Mouse (Mus musculus) liver, embryonic 15.5 days (tissue): ENCODE measurements at regions not wholly inside any gene's neighbourhood (a gene's known extent, or its start where the extent isn't known, plus 50 kb on each side); places are given as distances from the start of the nearest gene placed in this dataset.

Experiments
- ATAC-seq: fragments of 200-750 bp; cut with Nextera tagmentation; 2 replicates; pipeline ENCODE4 v1.8.0; 2017; ENCODE audit warnings: moderate number of reproducible peaks, mild to moderate bottlenecking, moderate library complexity; ENCODE audit not compliant: insufficient read depth
- H3K27ac ChIP-seq: fragments of 300-500 bp; sonication (generic); replicated peaks from 2 replicates; pipeline ENCODE4 v1.5.1; 2015; ENCODE audit warnings: mild to moderate bottlenecking, inconsistent platforms
- H3K27me3 ChIP-seq: fragments of 300-500 bp; sonication (generic); 2 replicates; pipeline ENCODE4 v1.6.1; 2015; ENCODE audit warnings: mild to moderate bottlenecking, inconsistent platforms
- H3K36me3 ChIP-seq: fragments of 300-500 bp; sonication (generic); replicated peaks from 2 replicates; pipeline ENCODE4 v1.6.1; 2015; ENCODE audit warnings: moderate library complexity, mild to moderate bottlenecking, inconsistent platforms
- H3K4me1 ChIP-seq: fragments of 300-500 bp; sonication (generic); replicated peaks from 2 replicates; pipeline ENCODE4 v1.6.1; 2015; ENCODE audit warnings: inconsistent platforms
- H3K4me2 ChIP-seq: fragments of 300-500 bp; sonication (generic); 2 replicates; pipeline ENCODE4 v1.6.1; 2015; ENCODE audit warnings: moderate library complexity, mild to moderate bottlenecking, inconsistent platforms
- H3K4me3 ChIP-seq: fragments of 300-500 bp; sonication (generic); replicated peaks from 2 replicates; pipeline ENCODE4 v1.5.1; 2015; ENCODE audit warnings: mild to moderate bottlenecking, inconsistent platforms
- H3K9ac ChIP-seq: fragments of 300-500 bp; sonication (generic); 2 replicates; pipeline ENCODE4 v1.6.1; 2015; ENCODE audit warnings: moderate library complexity, mild to moderate bottlenecking, inconsistent platforms
- H3K9me3 ChIP-seq: fragments of 300-500 bp; sonication (generic); replicated peaks from 2 replicates; pipeline ENCODE4 v1.6.1; 2016; ENCODE audit warnings: inconsistent platforms
- WGBS: fragments of 180-500 bp; shearing (Covaris S2); methylation state at CpG from one replicate; pipeline ENCODE4 v1.1.7; 2015; ENCODE audit warnings: mixed read lengths; ENCODE audit not compliant: insufficient replicate concordance; 5-methylcytosine and 5-hydroxymethylcytosine counted together

- H3K9me3 ChIP-seq, result no peaks in the 10 kb centered on the region
- no peak for ATAC-seq
- H3K27ac ChIP-seq, result no peak overlapping the region
- no peak overlapping the region for H3K9ac ChIP-seq
- no peak overlapping the region for H3K4me2 ChIP-seq
- no peaks in the 10 kb centered on the region for H3K4me1 ChIP-seq
- no peak overlapping the region for H3K4me3 ChIP-seq
- no peaks in the 10 kb centered on the region for H3K27me3 ChIP-seq
- 67% methylated on average over 4 of the region's 4 CpGs for WGBS
- H3K36me3 ChIP-seq, result no peaks in the 10 kb centered on the region
Observed at GRCm38 (mm10) chr16:55738741-55739140, 100.0 kb downstream of the Nfkbiz start.

GRCm38 (mm10) chr16:55735476-55735968, 103.2 kb downstream of the Nfkbiz start:
- WGBS, result 78% methylated on average over 7 of the region's 7 CpGs
- Histone ChIP-seq H3K9ac (no peak overlapping the region), H3K36me3 (no peaks in the 10 kb centered on the region), H3K9me3 (no peaks in the 10 kb centered on the region), H3K4me2 (no peak overlapping the region), H3K4me1 (no peaks in the 10 kb centered on the region), H3K4me3 (no peak overlapping the region), H3K27ac (no peak overlapping the region), H3K27me3 (no peaks in the 10 kb centered on the region)
- ATAC-seq, result no peak

GRCm38 (mm10) chr16:55734301-55734700, 104.4 kb downstream of the Nfkbiz start:
- 69% methylated on average over 11 of the region's 11 CpGs for WGBS

GRCm38 (mm10) chr16:55733751-55734150, 104.9 kb downstream of the Nfkbiz start:
- Histone ChIP-seq H3K9me3 (no peaks in the 10 kb centered on the region), H3K4me2 (no peak overlapping the region), H3K4me3 (no peak overlapping the region), H3K9ac (no peak overlapping the region), H3K27ac (no peak overlapping the region), H3K36me3 (no peaks in the 10 kb centered on the region), H3K4me1 (no peaks in the 10 kb centered on the region), H3K27me3 (no peaks in the 10 kb centered on the region)
- 64% methylated on average over 4 of the region's 4 CpGs for WGBS
- ATAC-seq, result no peak

More at GRCm38 (mm10) chr16:55734301-55734700, 104.4 kb downstream of the Nfkbiz start:
- Histone ChIP-seq H3K27me3 (no peaks in the 10 kb centered on the region), H3K9ac (no peak overlapping the region), H3K4me2 (no peak overlapping the region), H3K4me1 (no peaks in the 10 kb centered on the region), H3K36me3 (no peaks in the 10 kb centered on the region), H3K9me3 (no peaks in the 10 kb centered on the region), H3K4me3 (no peak overlapping the region), H3K27ac (no peak overlapping the region)
- ATAC-seq, result no peak

GRCm38 (mm10) chr16:55731003-55731402, 107.7 kb downstream of the Nfkbiz start:
- H3K9me3 ChIP-seq, result no peaks in the 10 kb centered on the region
- no peaks in the 10 kb centered on the region for H3K36me3 ChIP-seq
- H3K27ac ChIP-seq, result no peak overlapping the region
- H3K9ac ChIP-seq, result no peak overlapping the region
- no peaks in the 10 kb centered on the region for H3K27me3 ChIP-seq
- no peaks in the 10 kb centered on the region for H3K4me1 ChIP-seq
- 56% methylated on average over 8 of the region's 8 CpGs for WGBS
- H3K4me3 ChIP-seq, result no peak overlapping the region
- ATAC-seq, result no peak
- no peak overlapping the region for H3K4me2 ChIP-seq

- H3K4me1 ChIP-seq, result no peaks in the 10 kb centered on the region
- no peaks in the 10 kb centered on the region for H3K27me3 ChIP-seq
- no peak overlapping the region for H3K4me2 ChIP-seq
- H3K36me3 ChIP-seq, result no peaks in the 10 kb centered on the region
- no peak overlapping the region for H3K27ac ChIP-seq
- H3K4me3 ChIP-seq, result no peak overlapping the region
- no peak for ATAC-seq
- 44% methylated on average over 3 of the region's 3 CpGs for WGBS
- no peaks in the 10 kb centered on the region for H3K9me3 ChIP-seq
- no peak overlapping the region for H3K9ac ChIP-seq
Observed at GRCm38 (mm10) chr16:55726538-55726937, 112.2 kb downstream of the Nfkbiz start.

GRCm38 (mm10) chr16:55720430-55720829, 118.3 kb downstream of the Nfkbiz start:
- no peak for ATAC-seq
- 28% methylated on average over 3 of the region's 3 CpGs for WGBS
- no peak overlapping the region for H3K9ac ChIP-seq
- H3K9me3 ChIP-seq, result no peaks in the 10 kb centered on the region
- no peaks in the 10 kb centered on the region for H3K36me3 ChIP-seq
- H3K4me3 ChIP-seq, result no peak overlapping the region
- no peaks in the 10 kb centered on the region for H3K27me3 ChIP-seq
- H3K4me1 ChIP-seq, result no peaks in the 10 kb centered on the region
- no peak overlapping the region for H3K27ac ChIP-seq
- H3K4me2 ChIP-seq, result no peak overlapping the region

- H3K9me3 ChIP-seq, result no peaks in the 10 kb centered on the region
- H3K27ac ChIP-seq, result no peak overlapping the region
- H3K36me3 ChIP-seq, result no peaks in the 10 kb centered on the region
- no peaks in the 10 kb centered on the region for H3K4me1 ChIP-seq
- H3K9ac ChIP-seq, result no peak overlapping the region
- 63% methylated on average over 3 of the region's 3 CpGs for WGBS
- H3K4me2 ChIP-seq, result no peak overlapping the region
- no peaks in the 10 kb centered on the region for H3K27me3 ChIP-seq
- no peak for ATAC-seq
- no peak overlapping the region for H3K4me3 ChIP-seq
Observed at GRCm38 (mm10) chr16:55710017-55710416, 128.7 kb downstream of the Nfkbiz start.

GRCm38 (mm10) chr16:55706502-55706901, 132.2 kb downstream of the Nfkbiz start:
- H3K27ac ChIP-seq, result no peak overlapping the region

GRCm38 (mm10) chr16:55698489-55698892, 140.2 kb downstream of the Nfkbiz start:
- H3K27ac ChIP-seq, result no peak overlapping the region
- WGBS, result 17% methylated on average over 3 of the region's 3 CpGs
- no peaks in the 10 kb centered on the region for H3K9me3 ChIP-seq
- no peak for ATAC-seq
- no peak overlapping the region for H3K9ac ChIP-seq
- no peaks in the 10 kb centered on the region for H3K36me3 ChIP-seq
- H3K4me3 ChIP-seq, result no peak overlapping the region
- no peak overlapping the region for H3K4me2 ChIP-seq
- no peaks in the 10 kb centered on the region for H3K27me3 ChIP-seq
- H3K4me1 ChIP-seq, result no peaks in the 10 kb centered on the region

More at GRCm38 (mm10) chr16:55706502-55706901, 132.2 kb downstream of the Nfkbiz start:
- no peak overlapping the region for H3K4me2 ChIP-seq
- no peak overlapping the region for H3K4me3 ChIP-seq
- ATAC-seq, result no peak
- H3K4me1 ChIP-seq, result no peaks in the 10 kb centered on the region
- H3K27me3 ChIP-seq, result no peaks in the 10 kb centered on the region
- H3K9ac ChIP-seq, result no peak overlapping the region
- H3K36me3 ChIP-seq, result no peaks in the 10 kb centered on the region
- H3K9me3 ChIP-seq, result no peaks in the 10 kb centered on the region

- WGBS, result 36% methylated on average over 2 of the region's 2 CpGs
- Histone ChIP-seq H3K27ac (no peak overlapping the region), H3K9ac (no peak overlapping the region), H3K4me3 (no peak overlapping the region), H3K36me3 (no peaks in the 10 kb centered on the region), H3K9me3 (no peaks in the 10 kb centered on the region), H3K4me2 (no peak overlapping the region), H3K4me1 (no peaks in the 10 kb centered on the region), H3K27me3 (no peaks in the 10 kb centered on the region)
- no peak for ATAC-seq
Observed at GRCm38 (mm10) chr16:55691069-55691468, 147.6 kb downstream of the Nfkbiz start.

- Histone ChIP-seq H3K27me3 (no peaks in the 10 kb centered on the region), H3K4me3 (no peak overlapping the region), H3K9ac (no peak overlapping the region), H3K27ac (no peak overlapping the region), H3K36me3 (no peaks in the 10 kb centered on the region), H3K4me1 (no peaks in the 10 kb centered on the region), H3K4me2 (no peak overlapping the region), H3K9me3 (no peaks in the 10 kb centered on the region)
- 60% methylated on average over 1 of the region's 1 CpGs for WGBS
- no peak for ATAC-seq
Observed at GRCm38 (mm10) chr16:55663946-55664345, 174.8 kb downstream of the Nfkbiz start.
